Mouse (Mus musculus) cerebellum, postnatal 36 days (tissue): ENCODE measurements around the gene Metrnl.

ENCODE experiments used
- DNase-seq, 2 experiments: peaks; one replicate each; pipeline ENCODE4 v3.0.0; 2021 to 2022; ENCODE audit warnings: mixed read lengths in 2 of 2

Metrnl gene

DNA sequence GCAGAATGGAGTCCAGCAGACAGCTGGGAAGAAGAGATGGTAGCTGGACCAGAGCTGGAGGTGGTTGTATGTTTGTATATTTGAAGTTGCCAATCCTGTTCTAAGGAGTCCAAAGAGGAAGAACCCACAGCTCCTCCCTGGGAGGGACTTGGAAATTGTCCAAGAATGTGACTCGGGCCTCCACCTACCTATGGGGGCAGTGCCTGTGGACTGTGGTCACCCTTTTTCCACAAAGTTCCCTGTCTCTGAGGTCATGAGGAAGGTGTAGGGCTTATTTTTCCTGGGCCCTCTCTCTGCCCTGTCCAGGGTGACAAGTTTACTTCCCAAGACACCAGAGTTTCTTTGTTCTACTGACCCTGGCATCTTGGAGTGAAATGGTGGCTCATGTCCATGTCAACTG, 39.6 kb downstream of the Metrnl start:
- no peak for DNase-seq

DNA sequence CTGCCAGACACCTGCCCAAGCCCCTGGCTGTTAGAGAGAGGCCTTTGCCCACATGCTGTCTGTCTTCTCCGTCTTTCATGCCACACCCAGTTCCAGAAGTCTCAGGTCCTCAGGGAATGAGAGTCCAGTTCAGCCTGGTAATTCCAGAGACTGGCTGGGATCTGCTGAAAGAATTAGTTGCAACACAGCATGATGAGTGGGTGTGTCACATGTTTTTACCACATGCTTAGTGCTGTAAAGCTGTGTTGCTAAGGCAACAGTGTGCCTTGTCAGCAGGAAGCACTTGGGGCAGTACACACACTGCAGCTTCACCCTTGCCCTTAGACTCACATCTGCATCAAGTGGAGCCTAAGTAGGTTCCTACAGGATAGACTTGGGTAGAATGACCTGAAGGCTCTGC, 40.1 kb downstream of the Metrnl start:
- no peak for DNase-seq

DNA sequence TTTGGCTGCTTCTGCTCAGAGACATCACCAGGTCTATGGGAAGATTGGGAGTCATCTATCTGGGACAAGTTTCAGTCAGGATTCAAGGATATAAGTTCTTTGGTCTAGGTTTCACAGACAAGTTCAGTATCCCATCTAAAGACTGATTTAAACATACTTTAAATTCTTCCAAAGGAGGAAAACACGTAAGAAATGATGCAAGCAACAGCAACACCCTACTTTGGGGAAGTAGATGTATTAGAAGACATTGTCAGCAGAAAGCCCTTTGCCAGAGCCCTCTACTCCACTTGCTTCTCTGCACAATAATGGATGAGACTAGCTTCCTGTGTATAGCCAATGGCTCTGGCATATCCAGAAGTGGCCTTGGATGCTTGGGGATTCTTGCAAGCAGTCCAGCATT, 41.8 kb downstream of the Metrnl start:
- DNase-seq: no peak

DNA sequence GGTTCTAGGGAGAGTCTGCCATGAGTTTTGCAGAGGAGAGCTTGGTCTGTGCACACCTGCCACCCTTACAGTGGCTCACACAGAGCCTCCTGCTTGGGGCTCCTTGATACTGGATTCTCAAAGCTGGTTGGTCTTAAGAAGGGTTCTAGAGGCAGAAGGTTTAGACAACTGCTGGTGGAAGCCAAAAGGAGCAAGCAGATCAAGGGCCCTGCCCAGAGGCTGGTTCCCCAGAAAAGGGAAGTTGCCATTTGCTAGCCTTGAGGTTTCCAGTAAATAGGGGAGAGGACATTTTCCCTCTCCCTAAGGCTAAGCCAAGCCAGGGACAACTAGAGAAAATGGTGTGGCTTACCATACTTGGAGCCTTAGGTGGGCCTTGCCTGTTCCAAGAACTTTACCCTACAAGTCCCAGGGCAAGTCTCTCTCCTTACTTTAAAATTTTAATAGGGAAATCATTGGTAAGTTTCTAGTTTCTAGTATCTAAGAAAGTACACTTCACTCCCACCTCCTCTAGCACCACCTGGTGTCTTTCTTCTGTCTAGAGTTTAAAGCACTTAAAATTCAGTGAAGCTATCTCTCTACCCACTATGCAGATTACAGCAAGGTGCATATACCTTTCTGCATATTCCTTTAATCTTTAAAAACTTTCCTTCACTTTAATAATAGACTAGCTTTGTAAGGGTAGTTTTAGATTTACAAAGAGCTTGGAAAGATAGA, 42.7 kb downstream of the Metrnl start:
- DNase-seq: no peak

DNA sequence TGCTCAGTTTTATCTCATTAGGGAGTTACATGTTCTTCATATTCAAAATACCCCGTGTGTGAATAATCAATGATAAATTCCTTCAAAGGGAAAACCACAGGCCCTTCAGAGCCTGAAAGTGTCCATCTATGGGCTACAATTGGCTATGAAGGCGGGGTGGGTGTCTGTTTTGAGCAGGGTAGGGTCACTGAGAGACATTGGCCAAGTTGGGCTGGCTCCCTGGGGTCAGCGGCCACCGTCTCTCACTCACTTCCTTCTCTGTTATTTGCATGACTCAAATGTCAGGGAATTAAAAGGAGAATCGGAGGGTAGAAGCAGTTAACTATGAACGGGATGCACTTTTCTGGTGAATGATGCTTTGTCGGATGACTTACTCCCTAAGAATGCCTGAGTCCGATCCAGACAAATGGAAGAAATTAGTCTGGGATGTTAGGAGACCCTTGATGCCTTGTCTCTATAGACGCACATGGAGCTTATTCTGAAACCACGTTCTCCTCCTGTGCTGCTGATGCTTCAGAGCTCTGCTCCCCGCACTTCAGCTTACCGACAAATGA, 45.7 kb downstream of the Metrnl start:
- no peak for DNase-seq

DNA sequence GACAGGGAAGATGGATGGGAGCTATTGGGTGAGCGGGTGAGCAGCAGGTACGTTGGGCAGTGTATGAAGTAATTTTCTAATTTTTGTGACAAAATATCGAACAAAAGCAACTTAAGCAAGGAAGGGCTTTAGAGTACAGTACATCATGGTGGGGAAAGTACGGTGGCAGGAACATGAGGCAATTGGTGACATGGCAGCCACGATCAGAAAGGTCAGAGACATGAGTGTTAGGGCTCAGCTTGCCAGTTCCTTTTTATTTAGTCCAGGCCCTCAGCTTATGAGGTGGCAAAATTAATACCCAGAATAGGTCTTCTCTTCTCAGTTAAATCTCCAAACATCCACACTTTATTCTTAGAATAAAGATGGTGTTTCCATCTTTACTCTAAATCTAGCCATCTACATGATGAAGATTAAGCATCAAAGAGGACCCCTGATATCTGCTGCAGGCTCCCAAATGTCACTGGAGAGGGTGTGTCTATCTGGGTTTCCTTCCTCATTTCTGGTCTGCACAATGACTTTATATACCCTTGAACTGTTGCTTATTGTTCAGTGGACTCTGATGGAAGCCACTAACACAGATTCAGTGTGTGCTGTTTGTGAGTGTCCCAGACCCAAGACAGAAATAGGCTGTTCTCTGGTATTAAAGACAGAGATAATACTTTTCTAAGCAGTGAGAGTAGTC, 46.8 kb downstream of the Metrnl start:
- no peak for DNase-seq
